In the genomic region with DNA sequence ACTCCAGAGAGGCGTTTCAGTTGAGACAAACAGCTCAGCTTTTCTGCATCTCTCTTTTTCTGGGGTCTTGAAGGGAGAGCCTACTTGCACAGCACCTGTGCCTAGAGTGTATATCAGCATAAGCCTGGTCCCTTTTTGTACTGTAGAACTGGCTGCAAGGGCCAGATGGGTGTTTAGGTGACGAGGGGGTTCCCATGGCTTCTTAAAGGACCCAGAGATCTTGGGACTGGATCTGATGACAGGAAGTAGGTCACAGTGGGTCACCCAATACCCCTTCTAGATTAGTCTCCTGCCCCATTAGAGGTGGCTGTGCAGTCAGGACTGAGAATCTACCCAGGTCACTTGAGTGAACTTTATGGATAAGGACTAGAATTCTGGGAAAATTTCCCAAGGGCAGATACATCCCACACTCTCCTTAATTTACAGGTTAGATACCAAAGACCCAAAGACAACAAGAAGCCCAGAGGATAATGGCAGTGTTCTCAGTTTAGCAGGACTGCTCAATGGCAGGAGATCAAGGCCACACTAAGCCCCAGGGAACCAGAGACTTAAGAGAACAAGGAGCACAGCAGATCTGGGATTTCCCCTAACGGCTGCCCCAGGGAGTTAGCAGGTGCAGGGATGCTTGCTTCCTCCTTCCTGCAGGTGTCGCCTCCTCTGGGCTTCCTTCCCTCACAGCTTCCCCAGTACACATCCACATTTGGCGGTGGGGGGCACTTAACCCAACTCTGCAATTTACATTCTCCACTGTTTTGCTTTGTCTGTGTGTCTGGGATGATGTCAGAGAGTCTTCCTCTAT, we compare ENCODE assay signal across 14 mouse cellular contexts. TPM values are rescaled to one million over a fixed set of nuclear protein-coding genes. Genes with fewer than 3 reads are reported as not detected.
A peak's percentile ranks its signal among the peaks of the same experiment; 100 is the strongest.
DNase-seq lines count a peak whose midpoint lies in the region; ATAC-seq and TF ChIP-seq lines count a peak whose summit lies in the region.
"Had no signal": no experiment of that assay in that cellular context is flagged by ENCODE, and none has a peak within 500 bp of the region (broad histone marks: within the 10 kb centered on the region; RNA-seq: fewer than 3 reads in every experiment).

No protein-coding gene starts in this region.

- H3K4me3 ChIP-seq in thymus, adult 2 months (ENCODE audit: control insufficient read depth, insufficient read depth, low read length), result no peak overlapping the region
- H3K4me3 ChIP-seq: heart, embryonic 12.5 days; hindbrain, embryonic 15.5 days; kidney, embryonic 15.5 days; myocyte had no signal

- intact Hi-C loops in gastrocnemius, postnatal 36 days (cut with DNase I), result no loop called here

- peaks cover 62% of the 10 kb centered on the region for H3K4me1 ChIP-seq in thymus, adult 2 months (replicated peaks; ENCODE audit: control insufficient read depth, insufficient read depth, low read length)
- H3K4me1 ChIP-seq: hindbrain, embryonic 15.5 days had no signal

- H3K36me3 ChIP-seq in thymus, adult 2 months (ENCODE audit: control insufficient read depth, insufficient read depth, low read length), result no peaks in the 10 kb centered on the region
- H3K36me3 ChIP-seq: heart, embryonic 12.5 days; hindbrain, embryonic 15.5 days; kidney, embryonic 15.5 days had no signal

- 0 out of 2 replicates have a peak, but pooled peaks have one; percentile 16 for TF ChIP-seq CTCF in thymus, adult 2 months (IDR thresholded peaks at IDR 0.05; ENCODE audit: borderline replicate concordance, control insufficient read depth, extremely low read depth, insufficient read depth, low read length, poor library complexity)

- 7% methylated on average over 5 of the region's 5 CpGs for WGBS in thymus, adult 2 months

- peak; percentile 94 for DNase-seq in heart, adult 11 months
- DNase-seq in heart, postnatal 4 days, result no peak
- DNase-seq in CD4-positive, CD25-positive, alpha-beta regulatory T cell, adult 2 months (ENCODE audit: low read depth, low spot score), result peak; percentile 70
- DNase-seq in thymus, adult 2 months, result peak; percentile 74
- DNase-seq in cerebellum, postnatal 4 days (ENCODE audit: low spot score in 2 of 2), result no peak
- DNase-seq in gastrocnemius, postnatal 36 days, result no peak
- DNase-seq in ovary, adult 18-20 months (ENCODE audit: low spot score), result no peak
- DNase-seq: adrenal gland, postnatal 14 days had no signal

- ATAC-seq in inflammation-experienced regulatory T-cells, adult 6 months, result peak; percentile 25
- ATAC-seq: Patski had no signal

- H3K27ac ChIP-seq in thymus, adult 2 months (ENCODE audit: control insufficient read depth, insufficient read depth, low read length), result peak overlapping the region; percentile 85
- H3K27ac ChIP-seq: hindbrain, embryonic 15.5 days; kidney, embryonic 15.5 days had no signal

- H3K27me3 ChIP-seq in thymus, adult 2 months (ENCODE audit: control insufficient read depth, insufficient read depth, low read length), result no peaks in the 10 kb centered on the region
- H3K27me3 ChIP-seq: hindbrain, embryonic 15.5 days; kidney, embryonic 15.5 days; Patski had no signal

- no peak for TF ChIP-seq POLR2A in thymus, adult 2 months (IDR thresholded peaks at IDR 0.05; ENCODE audit: control insufficient read depth, extremely low read depth, insufficient read depth, low read length, poor library complexity)

RNA-seq across cellular contexts. Expression of a gene that starts 31.6 kb away (rescaled TPM):
- 10 to 100 TPM; 25.4 to 30.7 TPM for total RNA-seq in heart, postnatal 4 days (2021)
- polyA plus RNA-seq in inflammation-experienced regulatory T-cells, adult 6 months (2017; shearing (Covaris generic)), result 100 to 1,000 TPM in 1 of 3 experiments, 10 to 100 TPM in 2; 87.2 to 108 (median 97.6) TPM
- 89.3 and 92.4 TPM in 2 replicates for polyA plus RNA-seq in thymus, adult 2 months (2012; rRNA removed)
- total RNA-seq in gastrocnemius, postnatal 36 days (2021), result 10 to 100 TPM; 20.1 to 21.9 TPM

Comparison
In these comparisons a context has a peak if more than half of its experiments do, and no peak if none do; other contexts are left out.
1. DNase-seq: peak in heart, adult 11 months (single experiment), CD4-positive, CD25-positive, alpha-beta regulatory T cell, adult 2 months (single experiment) and thymus, adult 2 months (single experiment); none in heart, postnatal 4 days (single experiment), cerebellum, postnatal 4 days (0 of 2), gastrocnemius, postnatal 36 days (0 of 2) and ovary, adult 18-20 months (single experiment).